Mouse (Mus musculus) megakaryocyte progenitor cell, adult 5-6 weeks (primary cell): ENCODE measurements around the gene Mrpl4. TPM values are rescaled to one million over a fixed set of nuclear protein-coding genes. Genes with fewer than 3 reads are reported as not detected.
A peak's percentile ranks its signal among the peaks of the same experiment; 100 is the strongest.

ENCODE experiments used
- ATAC-seq: replicated peaks from 2 replicates; pipeline ENCODE4 v1.8.0; 2016; ENCODE audit warnings: mild to moderate bottlenecking, moderate TSS enrichment, inconsistent platforms; ENCODE audit not compliant: poor library complexity
- total RNA-seq, 2 experiments: library from RNA; stranded (forward) in 1 of 2; stranded (reverse) in 1 of 2; fragments of 157-497, 149-512 nt in 1 of 2; fragments of 200-1000 nt in 1 of 2; gene quantifications; 2 replicates each; pipeline versions ENCODE4 v1.2.3 to v1.2.4; 2015 to 2017

Mrpl4 gene
- total RNA-seq (2015) (42.0 and 48.1 TPM in 2 replicates), total RNA-seq (2017) (44.1 and 50.7 TPM in 2 replicates)

DNA sequence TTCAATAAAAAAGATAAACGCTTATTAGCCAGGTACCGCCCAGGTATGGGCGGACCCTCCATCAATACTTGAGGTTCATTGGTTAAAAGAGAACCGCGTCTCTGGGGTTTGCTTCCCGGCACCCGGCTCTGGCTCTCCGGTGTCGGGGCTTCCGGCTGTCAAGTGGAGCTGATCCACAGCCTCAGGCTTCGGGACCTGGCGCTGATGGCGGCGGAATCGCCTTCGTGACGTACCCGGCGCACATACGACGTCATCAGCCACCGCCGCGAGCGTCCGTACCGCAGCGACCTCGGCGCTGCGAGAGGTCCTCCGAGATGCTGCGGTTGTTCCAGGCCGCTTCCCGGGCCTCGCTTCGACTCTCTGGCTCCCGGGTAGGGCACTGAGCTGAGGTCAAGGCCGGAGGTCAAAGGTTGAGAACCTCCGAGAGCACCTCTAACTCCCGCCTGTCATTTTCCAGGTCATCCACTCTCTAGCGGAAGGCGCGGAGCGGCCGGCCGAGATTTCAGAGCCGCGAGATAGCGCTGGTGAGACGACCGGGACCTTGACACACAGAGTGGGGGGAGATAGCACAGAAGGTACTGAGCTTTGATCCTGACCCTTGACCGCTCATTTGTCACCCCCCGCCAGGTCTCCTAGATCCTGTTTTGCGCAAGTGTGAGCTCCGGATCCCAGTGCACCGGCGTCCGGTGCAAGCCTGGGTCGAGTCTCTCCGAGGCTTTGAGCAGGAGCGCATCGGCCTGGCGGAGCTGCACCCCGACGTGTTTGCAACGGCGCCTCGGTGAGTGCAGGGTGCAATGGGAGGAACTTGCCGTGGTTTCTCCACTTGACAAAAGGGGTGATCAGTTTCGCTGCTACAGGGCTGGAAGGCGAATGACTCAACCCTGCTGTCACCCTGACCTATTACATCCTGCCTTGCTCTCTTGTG, at the start of gene Mrpl4:
TSS of gene Mrpl4 (plus strand) at position 112 of the 925 bp plus-strand sequence.
- peak; percentile 94 for ATAC-seq

DNA sequence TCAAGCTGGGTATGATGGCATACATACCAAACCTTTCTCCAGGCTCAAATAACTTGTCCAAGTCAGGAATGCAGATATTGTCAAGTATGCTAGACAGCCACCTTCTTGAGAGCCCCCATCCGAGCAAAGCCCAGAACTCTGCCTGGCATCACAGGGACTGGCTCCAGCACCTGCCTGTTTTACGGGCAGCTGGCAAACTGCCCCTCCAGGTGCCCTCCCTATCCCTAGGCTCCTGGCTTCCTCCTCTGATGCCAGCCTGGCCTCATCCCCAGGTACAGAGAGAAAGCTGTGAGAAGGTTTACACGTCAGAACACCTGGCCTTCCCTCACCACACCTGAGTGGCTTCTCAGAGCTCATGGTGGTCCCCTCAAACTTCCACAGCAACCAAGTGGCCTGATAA, 45.5 kb upstream of the Mrpl4 start:
- ATAC-seq = no peak

DNA sequence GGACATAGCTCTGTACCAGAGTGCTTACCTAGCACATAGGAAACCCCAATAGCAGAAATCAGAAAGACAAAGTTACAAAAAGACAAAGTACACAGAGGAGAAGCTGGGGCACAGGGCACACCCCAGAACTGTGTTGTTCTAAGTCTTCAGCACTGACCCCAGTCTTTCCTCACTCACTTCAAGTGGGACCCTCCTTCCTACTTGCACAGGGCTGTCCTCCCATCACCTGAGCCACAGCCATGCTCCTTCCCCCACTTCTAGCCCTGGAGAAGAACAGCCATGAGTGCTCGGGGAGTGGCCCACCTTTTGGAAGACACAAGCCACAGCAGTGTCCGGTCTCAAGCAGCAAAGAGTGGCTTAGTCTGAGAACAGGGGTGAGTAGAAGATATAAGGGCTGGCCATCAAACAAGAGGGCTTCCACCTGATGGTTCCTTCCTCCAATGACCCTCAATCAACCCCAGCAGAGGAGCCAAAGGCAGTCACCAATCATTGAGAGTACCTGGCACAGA, 43.1 kb upstream of the Mrpl4 start, which contains the start of gene Dnmt1:
TSS of gene Dnmt1 (minus strand) at position 459 of the 509 bp plus-strand sequence.
- no peak for ATAC-seq

DNA sequence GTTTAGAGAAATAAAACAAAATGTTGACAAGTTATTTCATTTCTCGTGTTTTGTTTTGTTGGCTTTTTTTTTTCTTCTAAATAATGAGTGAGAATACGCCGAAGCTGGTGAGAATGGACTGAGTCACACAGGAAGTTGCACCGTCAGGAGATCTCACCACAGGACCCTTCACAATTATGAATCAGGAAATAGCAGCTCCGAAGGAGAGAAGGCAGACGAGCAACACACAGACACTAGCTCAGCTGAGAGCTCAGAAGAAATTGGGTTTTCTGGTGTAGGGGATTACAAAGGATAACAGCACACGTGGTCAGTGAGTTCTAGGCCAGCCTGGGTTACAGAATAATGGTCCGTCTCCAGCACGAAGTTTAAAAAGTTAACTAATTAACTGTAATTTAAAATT, 41.0 kb upstream of the Mrpl4 start:
- peak; percentile 92 for ATAC-seq

DNA sequence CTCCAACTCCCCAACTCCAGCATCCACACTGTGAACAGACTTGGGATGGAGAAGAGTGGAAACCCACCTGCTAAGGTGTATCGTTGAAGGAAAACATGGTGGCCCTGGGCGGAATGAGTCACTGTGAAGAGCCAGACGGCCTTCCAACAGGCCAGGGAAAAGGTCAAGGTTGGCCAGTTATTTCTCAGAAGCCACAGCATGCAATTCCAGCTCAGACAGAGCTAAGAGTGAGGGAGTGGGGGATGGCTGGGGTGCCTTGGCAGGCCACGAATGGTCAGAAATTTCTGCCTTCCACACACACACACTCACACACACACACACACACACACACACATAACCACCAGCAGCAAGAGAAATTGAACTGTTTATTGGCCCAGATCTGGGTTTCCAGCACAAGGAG, 36.9 kb upstream of the Mrpl4 start:
- ATAC-seq = no peak

DNA sequence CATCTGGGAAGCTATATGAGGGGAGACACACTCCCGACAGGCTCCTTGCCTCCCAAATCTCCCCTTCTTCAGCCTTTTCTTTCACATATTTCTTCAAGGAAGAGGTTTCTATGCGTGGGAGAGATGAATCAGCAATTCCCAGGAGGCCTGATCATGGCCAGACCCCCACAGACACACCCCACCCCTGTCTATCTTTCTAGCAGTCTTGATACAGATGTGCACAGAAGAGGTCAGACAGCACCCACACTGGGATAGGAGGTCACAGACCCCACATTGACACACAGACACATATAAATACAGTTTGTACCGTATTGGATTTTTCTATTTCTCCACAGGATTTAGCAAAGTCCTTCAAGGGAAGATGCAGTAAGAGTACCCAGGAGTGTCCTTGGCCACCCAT, 36.5 kb upstream of the Mrpl4 start:
- no peak for ATAC-seq

DNA sequence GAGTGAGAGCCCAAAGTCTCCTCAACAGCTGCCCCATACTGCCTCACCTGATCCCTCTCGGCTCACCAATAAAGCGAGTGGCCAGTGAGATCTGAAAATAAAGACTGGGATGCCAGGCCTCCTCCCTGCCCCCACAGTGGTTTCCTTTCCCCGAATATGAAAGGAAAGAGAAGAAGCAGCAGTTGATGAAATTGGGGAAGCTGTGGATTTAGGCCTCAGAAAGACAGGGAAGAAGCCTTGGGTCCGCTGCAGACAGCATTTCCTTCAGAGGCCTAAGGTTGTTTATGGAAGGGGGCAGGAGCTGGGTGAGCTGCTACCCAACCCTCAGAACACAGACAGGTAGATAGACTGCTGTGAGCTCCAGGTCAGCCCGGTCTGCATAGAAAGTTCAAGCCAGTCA, 35.8 kb upstream of the Mrpl4 start:
- peak; percentile 55 for ATAC-seq

DNA sequence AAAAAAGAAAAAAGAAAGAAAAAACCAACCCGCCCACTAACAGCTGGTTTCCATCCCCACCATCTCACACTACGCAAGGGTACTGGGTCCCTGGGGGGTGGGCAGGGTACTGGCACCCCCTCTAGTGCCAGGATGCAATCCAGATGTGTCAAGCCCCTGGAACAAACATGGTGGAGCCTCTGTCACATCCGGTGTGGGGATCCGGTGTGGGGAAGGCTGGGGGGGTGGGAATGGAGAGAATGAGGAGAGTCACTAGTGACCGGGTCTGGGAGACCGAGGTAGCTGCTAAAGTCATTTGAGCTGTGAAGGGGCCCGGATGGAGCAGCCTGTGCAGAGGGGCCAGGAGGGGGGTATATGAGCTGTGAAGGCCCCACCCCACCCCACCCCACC, 30.8 kb upstream of the Mrpl4 start:
- ATAC-seq = no peak

DNA sequence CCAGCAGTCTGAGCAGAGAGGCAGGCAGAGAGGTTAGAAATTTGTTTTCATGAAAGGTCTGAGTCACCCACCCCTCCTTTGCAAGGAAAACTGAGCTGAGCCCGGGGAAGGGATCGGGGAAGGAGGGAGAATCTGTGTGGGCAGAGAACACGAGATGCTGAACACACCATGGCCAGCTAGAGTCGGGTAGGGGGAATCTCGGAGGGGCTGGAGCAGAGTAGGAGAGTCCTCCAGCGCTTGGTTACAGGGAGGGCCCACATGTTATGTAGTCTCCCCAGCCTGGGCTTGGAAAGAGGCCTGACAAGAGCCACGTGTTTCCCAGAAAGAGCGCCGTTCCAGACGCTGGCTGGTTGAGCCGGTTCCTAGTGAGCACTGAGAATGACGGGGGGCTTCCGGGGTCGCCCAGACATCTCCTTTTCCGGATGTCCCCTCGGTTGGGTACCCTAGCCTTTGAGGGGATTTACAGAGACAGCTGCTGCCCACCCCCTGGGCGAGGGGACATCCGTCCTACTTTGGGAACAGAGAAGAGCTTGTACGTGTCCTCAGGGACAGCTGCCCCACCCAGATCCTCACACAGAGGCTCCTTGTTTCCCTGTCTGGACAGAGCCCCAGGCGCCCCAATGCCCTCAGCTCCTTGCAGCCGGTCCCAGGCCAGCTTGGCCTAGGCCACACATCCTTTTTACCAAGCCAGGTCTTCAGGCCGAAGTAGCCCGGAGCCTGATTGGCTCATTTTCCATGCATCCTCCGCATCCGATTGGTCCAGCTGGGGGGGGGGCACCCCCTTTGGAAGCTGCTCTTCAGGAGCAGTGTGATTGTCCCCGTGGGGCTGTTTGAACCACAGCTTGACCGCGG, 30.2 kb upstream of the Mrpl4 start:
- ATAC-seq = no peak

DNA sequence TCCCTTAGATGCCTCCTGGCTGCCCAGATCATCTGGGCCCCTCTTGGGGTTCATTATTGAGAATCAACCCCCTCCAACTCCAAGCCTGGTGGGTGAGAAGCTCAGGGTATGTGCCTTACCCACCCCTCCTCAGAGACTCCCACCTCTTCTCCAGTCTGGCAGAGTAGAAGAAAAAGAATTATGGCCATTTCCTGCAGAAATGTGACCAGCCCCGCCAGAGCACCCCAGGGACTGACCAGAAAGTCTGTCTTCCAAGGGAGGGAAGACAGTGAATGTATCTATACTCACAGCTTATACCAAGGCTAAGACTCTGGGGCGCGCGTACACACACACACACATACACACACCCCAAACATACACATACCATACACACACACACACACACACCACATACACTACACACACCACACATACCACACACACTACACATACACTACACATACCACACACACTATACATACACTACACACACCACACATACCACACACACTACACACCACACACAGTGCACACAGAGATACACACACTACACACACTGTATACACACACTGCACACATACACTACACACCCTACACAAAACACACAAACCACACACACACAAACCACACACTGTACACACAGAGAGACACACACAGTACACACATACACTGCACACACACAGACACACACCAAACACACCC, 29.4 kb upstream of the Mrpl4 start:
- ATAC-seq = no peak

DNA sequence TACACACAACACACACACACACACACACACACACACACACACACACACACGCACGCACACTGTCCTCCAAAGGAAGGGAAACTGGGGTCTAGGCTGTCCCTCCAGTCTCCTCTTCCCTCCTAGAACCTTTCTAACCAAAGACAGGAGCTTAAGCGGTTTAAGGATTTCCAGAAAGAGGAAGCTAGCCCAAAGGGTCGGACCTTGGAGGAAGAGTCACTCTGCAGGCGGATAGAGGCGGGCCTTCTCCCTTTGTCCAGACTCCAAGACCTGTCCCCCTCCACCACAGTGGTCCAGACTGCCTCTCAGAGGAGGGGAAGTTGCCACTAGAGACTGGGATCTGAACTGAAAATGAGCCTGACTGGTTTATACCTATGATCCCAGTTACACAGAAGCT, 28.9 kb upstream of the Mrpl4 start:
- ATAC-seq = peak; percentile 62

DNA sequence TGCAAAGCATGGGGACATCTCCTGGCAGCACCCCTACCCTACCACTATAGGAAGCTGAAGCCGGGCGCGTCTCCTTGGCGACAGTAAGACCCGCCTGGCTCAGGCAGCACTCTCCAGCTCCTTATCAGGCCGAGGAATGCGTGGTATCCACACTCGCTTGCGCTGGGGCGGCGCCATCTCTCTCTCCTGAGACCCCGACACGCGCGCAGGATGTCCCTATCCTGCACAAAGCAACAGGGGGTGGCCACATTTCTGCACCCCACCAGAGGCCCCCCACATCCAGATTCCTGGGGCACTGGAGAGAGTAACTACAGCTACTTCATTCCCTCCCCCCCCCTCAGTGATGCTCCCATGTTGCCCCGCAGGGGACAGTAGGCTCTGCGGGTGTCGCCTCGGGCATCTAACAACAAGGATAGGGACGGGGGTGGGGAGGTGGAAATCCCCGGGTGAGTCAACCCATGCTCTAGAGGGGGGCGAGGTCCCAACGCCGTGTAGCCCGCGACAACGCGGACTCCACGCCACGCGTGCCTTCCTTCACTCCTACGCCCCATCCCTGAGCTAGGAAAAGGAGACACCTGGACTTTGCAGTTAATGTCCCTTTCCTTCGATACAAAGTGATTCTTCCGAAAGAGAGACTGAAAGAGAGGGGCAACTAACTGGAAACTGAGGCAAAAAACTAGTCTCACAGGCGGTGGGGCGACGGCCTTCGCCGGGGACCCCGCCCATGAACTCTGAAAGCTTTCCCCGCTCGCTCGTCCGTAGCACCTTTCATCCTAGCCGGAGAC, 26.9 kb upstream of the Mrpl4 start:
- peak; percentile 39 for ATAC-seq

DNA sequence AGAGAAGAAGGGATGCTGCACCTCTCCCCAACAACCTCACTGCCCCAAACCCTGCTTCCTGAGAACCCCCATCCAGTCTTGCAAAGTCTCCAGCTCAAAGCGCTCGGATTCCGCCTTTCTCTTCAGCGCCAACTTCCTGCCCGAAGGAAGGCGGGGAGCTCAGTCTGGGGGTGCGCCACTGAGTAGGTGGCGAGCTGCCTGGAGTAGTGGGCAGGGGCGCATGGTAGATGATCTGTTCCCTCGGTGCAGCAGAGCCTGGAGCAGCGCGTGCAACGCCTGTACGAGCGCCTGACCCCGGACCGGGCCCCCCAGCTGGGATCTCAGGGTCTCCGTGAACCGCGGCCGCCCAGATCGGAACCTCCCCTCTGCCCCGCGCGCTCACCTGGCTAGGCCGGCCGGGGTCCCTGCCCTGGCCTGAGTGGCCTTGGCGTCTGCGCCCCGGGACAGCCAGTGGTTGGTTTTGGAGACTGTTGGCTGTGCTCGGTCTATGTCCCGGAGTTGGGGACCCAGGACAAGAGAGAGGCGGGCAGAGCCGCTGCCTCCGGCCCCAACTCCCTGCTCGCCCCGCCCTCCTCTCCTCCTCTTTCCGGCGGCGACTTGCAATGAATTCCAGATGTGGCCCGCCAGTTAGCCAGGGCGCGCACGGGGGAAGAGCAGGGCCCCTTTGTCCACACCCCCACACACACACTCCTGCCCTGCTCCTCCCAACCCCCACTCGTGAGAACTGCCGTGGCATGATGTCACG, 26.1 kb upstream of the Mrpl4 start, which contains the start of gene S1pr2:
TSS of gene S1pr2 (minus strand) at position 566 of the 745 bp plus-strand sequence.
- ATAC-seq = peak; percentile 72

DNA sequence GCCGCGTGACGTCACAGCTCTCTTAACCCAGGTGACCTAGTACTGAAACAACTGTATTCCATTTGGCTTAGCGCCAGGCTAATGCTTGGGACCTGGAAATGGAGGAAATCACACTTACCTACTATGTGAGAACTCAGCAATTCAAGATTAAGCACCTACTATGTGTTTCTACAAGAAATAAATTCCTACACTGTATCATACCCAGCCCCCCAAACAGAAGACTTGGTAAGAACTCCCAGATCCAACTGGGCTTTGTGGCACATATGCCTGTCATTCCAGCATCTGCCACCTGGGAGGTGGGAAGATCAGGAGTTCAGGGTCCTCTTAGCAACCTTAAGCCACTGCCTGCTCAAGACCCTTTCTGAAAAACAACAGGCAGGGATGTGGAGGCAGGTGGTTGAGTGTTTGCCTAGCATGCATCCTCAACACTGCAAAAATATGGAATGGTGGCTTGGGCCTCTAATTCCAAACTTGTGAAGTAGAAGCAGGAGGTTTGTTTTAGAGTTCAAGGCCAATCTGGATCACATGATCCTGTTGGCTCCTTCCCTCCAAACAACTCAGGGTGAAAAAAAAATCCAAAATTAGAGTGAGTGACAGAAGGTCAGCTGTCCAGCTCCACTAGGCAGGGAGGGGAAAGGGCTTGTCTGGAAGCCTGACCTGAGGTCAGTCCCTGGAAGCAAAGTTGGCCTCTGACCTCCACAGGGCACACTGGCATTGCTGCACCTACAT, 25.4 kb upstream of the Mrpl4 start:
- no peak for ATAC-seq

DNA sequence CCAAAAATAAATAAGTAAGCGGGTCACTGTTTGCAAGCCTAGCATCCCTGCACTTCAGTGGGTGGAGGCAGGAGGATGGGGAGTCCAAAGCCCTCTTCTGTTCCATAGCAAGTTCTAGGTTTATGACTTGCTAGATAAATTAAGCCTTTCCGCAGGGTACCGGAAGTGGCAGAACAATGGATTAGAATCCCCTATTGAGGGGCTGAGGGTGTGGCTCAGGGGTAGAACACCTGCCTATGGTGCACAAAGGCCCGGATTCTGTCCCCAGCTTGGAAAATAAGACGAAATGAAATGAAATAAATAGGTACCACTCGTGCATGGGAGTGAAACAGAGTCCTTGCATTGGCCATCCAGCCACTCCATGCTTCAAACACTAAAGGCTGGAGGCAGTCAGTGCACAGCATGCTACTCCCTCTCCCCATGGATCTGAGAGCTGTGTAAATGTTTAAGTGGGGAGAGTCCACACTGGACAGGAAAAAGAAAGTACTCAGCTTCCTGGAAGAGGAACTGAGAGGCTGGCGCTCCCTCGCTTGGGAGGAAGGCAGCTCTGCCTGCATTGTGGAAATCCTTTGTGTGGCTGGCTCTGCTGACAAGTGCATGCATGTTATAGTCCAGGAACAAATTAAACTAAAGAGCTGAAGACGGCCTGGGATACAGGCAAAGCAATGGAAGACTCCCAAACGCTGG, 24.0 kb upstream of the Mrpl4 start:
- no peak for ATAC-seq

DNA sequence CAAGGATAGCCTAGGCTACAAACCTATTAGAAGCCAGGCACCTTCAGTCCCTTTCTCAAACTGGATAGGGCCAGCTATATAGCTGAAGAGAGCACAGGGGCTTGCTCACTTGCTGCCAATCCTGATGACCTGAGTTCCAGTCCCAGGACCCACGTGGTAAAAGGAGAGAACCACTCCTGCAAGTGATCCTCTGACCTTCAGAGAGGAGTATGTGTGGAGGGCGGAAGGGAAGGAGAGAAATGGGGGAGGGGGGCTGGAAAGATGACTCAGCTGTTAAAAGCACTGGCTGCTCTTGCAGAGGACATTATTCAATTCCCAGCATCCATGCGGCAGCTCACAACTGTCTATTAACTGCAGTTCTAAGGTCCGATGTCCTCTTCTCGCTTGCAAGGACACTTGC, 23.4 kb upstream of the Mrpl4 start:
- no peak for ATAC-seq

DNA sequence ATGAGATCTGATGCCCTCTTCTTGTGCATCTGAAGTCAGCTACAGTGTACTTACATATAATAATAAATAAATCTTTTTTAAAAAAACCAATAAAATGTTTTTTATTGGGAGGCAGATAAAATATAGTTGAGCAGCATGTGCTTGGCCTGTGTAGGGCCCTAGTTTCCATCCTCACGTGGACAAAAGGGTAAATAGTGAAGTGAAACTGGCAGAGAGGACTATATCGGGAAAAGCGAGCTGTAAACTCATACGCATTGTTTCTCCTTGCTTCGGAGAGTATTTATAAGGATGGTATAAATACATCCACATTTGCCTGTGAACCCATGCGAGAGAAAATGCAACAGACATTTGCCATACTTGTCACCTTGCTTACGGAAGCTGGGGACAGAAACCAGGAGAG, 22.8 kb upstream of the Mrpl4 start:
- ATAC-seq = no peak

DNA sequence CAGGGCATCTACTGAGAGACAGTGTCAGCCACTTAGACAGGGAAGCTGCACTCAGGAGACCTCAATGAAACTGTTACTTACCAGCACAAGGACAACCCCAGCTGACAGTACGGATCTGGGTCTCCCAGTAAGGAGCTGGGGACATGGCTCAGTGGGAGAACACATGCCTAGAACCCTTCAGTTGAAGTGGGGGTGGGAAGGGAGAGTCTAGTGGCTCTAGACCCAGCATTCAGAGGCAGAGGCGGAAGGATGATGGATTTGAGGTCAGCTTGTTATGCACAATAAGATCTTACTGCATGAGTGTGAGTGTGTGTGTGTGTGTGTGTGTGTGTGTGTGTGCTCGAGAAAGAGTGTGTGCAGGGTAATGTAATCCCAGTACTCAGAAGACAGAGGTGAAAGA, 20.4 kb upstream of the Mrpl4 start:
- ATAC-seq = no peak
